Mouse (Mus musculus) neutrophil, adult 5-6 weeks (primary cell): ENCODE data around the gene Cryba4. TPM values are rescaled to one million over a fixed set of nuclear protein-coding genes. Genes with fewer than 3 reads are reported as not detected.
A peak's percentile ranks its signal among the peaks of the same experiment; 100 is the strongest.

Experiments
- ATAC-seq: fragments of 151-379, 151-347 bp; 2 replicates; pipeline ENCODE4 v1.8.0; 2017; ENCODE audit warnings: mild to moderate bottlenecking, moderate TSS enrichment; ENCODE audit not compliant: insufficient number of reproducible peaks, poor library complexity, low FRiP score, severe bottlenecking; ENCODE audit errors: extremely low read depth
- total RNA-seq: library from RNA; stranded (forward); fragments of 200-1000 nt; gene quantifications from 2 replicates; pipeline ENCODE4 v1.2.3, GENCODE M21; 2017

Cryba4 gene
- total RNA-seq, 1 experiment from 2014 or later = 1.2 TPM

DNA sequence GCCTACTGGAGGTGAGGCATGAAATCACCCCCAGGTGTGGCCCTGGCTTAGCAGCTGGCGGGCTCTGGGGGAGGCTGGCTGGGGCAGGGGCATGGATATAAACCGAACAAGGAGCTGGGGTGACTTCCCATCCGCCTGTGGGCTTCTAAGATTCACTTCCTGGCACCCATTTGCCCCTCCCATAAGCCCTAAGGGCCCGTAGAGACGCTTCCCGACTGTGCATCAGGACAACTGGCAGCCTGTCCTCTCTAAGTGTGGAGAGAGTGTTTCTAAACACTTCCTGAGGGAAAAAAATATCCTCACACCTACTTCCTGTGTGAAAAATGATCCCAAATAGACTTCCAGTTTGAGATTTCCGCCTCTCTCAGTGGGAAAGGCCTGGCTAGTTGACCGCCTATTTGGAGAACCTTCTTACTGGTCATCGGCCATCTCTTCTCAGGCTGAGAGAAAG lies 36.5 kb downstream of the Cryba4 start:
- no peak for ATAC-seq

DNA sequence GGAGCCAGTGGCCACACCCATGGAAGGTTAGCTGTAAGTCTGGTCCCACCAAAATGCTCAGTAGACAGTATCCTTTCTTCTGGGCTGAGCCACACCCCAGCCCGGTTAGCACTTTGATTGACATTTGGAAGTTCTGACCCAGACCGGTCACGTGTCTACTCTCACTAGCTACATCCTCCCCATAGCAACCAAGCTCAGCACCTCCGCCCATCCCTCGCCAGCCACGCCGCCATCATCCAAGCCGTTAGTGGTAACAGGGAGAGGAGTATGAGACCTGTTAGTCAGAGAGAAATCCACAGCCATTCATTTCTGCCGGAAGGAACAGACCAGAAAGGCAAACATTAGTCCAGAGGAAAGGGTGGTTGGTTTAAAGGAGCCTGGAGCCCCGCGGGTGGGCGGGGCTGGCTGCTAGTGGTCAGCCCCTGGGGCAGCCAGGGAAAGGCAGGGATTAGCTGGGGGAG lies 37.0 kb downstream of the Cryba4 start:
- ATAC-seq = no peak

DNA sequence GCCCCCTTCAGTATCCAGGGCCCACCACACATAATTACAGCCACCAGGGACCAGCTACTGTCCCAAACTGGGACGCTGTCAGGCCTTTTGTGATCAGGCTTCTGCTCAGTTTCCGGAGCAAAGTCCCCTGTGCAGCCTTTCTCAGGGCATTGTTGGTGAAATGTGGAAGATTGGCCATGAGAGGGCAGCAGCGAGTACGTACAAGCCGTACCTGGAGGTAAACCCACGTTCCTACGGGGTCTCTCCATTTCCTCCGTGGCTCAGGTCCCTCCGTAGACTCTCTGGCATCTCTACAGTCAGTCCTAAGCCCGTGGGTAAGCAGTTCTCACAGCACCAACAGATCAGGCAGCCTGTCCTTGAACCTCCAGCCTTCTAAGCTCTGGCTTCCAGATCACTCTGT lies 37.9 kb downstream of the Cryba4 start:
- no peak; the same call in 1 of the 2 replicates for ATAC-seq

DNA sequence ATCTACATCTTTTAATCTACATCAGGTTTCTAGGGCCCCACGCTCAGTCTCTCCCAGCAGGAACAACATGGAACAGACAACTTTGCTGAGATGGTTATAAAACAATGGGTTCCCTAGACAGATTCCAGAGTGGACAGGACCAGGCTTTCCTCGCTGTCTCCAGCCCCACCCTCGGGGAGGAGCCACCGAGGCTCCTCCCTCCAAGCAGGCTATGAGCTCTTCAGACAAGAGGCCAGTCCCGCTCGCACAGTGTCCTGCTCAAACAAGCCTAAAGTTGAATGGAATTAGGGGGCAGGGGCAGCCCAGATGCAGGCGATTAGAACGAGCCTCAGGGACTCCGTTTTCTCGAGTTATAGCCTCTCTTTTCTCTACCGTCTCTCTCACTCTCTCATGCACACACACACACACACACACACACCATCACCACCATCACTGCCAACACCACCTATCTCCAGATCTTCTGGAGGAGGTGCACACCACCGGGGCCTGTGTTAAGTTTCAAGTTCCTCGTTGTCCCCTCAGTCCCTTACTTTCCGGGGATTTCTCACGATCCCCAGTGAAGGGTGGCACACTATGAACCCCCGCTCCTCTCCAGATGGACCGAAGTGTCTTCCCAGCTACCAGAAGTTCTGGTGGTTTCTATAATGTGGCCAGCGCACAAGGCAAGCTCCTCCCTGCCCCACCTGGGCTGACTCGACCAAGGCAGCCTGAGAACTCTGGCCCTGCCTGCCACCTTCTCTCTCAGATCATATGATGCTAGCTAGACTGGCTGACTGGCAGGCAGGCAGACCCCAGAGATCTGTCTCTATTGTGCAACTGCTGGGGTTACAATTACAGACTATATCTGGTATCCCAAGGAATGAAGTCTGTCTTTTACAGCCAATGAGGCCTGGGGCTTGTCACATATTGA lies 38.7 kb downstream of the Cryba4 start:
- ATAC-seq = no peak

DNA sequence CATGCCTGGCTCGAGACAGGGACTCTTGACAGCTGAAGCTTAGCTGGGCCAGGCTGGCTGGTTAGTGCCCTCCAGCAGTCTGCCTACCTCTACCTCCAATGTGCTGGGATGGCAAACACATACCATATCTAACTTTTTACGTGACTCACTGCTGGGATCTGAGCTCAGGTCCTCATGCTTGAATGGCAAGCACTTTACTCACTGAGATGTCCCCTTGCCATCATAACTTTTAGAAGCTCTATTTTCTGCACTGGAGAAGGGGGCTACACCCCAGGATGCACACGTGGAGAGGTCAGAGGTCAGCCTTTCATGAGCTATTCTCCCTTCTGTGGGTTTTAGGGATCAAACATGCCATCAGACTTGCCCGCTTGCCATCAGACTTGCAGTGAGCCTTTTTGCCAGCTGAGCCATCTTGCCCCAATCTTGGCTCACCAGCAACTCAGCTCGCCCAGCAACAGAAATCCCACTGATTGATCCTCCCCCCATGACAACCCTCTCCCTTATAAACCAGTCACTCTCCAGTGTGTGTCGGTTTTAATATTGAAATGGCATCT lies 39.5 kb downstream of the Cryba4 start:
- ATAC-seq = no peak

DNA sequence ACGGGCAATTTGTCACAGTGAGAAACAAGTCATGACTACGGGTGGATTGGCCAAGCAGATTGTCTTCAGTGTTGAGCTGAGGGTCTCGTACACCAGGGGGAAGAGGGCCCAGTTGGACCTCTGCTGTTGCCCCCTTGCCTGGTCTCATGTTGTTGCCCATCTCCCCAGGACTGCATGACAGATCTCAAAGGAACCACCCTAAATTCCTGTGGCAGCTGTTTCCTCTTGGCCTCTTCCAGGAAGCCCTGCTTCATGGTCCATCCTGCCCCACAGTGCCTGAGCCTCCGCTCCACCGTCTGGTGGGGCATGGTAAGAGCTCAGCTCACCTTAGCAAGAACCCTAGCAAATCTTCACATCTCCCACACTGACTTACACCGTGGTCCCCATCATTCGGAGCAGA lies 40.4 kb downstream of the Cryba4 start:
- ATAC-seq = no peak

DNA sequence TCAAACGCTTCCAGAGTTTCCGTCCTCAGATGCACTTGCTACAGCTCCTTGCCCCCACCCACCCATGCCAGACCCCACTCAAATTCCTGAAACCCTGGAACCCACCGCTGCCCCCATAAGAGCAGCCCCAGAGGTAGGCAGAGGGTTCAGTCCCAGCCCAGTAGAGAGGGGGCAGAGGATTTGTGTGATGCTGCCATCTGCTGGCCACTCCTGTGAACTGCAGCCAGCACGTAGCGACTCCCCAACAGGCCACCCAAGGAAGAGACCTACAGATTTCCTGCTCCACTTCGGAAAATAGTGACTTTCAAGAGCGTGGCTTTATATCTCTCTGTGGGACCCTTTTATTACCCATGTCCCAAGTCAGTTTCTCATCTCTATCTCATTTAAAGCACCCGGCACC lies 42.2 kb downstream of the Cryba4 start:
- ATAC-seq = peak; percentile 43

DNA sequence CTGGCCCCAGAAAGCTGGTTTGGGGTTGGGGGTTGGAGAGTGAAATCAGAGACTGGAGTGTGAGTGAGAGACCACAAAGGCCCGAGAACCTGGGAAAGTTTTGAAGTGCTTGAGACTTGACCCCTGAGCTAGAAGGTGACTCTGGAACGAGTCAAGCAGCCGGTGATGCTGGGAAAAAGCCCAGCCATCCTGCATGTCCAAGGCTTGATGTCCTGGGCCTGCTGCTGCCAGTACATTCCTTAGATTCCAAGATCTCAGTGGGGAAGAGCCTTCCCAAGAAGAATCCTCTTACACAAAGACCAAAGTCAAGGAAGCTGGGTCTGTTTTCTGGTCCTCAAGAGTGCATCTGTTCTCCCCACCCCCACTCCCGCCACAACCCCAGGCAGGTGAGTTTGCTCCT lies 44.0 kb downstream of the Cryba4 start:
- ATAC-seq = no peak

DNA sequence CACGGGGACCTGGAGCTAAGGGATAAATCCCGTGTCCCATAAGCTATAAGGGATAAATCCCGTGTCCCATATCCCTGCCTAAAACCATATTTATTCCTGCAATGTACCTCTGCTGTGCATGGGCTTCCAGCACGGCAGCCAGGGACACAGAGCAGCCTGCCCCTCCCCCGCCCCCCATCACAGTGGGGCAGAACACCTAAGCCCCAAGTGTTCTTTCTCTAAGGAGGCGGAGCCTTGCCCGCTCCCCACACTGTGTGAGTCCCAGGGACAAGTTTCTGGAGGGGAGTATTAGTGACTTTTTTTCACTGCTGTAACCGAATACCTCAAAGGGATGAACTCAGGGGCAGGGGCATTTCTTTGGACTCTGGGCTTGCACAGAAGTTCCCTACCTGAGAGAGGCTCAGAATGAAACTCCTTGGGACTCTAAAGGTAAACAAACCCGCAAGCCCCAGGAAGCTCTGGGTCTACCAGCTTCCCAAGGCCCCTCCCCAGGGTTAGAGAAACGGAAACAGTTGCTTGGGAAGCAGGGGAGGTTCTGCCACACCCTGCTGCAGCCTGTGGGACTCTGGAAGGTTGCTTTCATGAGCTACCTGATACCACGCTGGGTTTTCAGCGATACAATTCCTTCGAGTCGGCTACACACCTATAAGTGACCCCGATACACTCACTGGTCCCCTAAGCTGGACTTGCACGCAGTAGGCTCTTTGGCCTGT lies 45.6 kb downstream of the Cryba4 start:
- ATAC-seq = no peak

DNA sequence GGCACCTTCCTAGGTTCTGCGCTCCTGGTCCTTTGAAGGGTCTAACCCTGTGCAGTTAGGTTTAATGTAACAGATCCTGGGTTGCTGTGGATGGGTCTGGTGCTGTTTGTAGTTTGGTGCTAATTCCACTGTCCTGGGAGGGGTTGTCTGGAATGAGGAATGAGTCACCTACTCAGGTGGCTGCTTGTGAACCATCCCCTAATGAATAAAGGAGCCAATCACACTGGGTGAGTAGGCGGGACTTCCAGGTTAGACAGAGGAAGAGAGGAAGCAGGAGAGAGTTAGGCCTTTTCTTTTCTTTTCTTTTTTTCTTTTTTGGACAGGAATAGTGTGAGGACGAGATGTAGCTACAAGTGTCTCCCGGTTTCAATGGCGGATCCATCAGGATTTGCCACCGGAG lies 52.7 kb downstream of the Cryba4 start:
- no peak for ATAC-seq

Other genes starting within 250 kb of the Cryba4 start
- not detected in 2 replicates for gene Crybb1, start 3.3 kb upstream of the Cryba4 start, total RNA-seq
- 46.1 and 53.4 TPM in 2 replicates for gene Tpst2, start 24.2 kb upstream of the Cryba4 start, total RNA-seq
- 25.7 and 34.3 TPM in 2 replicates for gene Tfip11, start 73.8 kb upstream of the Cryba4 start, total RNA-seq
- 11.1 and 18.3 TPM in 2 replicates for gene Srrd, start 90.5 kb upstream of the Cryba4 start, total RNA-seq
- 18.3 and 18.4 TPM in 2 replicates for gene Hps4, start 90.6 kb upstream of the Cryba4 start, total RNA-seq
- 0.12 TPM in 1 of 2 replicates, not detected in the other for gene Gm6583, start 103.5 kb upstream of the Cryba4 start, total RNA-seq
- gene Asphd2, start 142.3 kb upstream of the Cryba4 start, total RNA-seq = not detected in 2 replicates
- gene Gm6588, start 196.9 kb upstream of the Cryba4 start, total RNA-seq = not detected in 2 replicates